Mouse (Mus musculus): Measurements from ENCODE around the gene Olfr512. TPM values are rescaled to one million over a fixed set of nuclear protein-coding genes. Genes with fewer than 3 reads are reported as not detected.

Gene Olfr512
- not detected for polyA plus RNA-seq (2014; fragmentation: Illumina TruSeq; extraction: RNeasy Lipid Tissue Mini Kit (QIAGEN cat#74804); ENCODE audit: insufficient read depth, low read depth, low replicate concordance)

GRCm38 (mm10) chr7:108713020-108713419 is at the start of gene Olfr512:
Gene Olfr512 (plus strand): TSS chr7:108713320.

GRCm38 (mm10) chr7:108666118-108666517 is 47.0 kb upstream of the Olfr512 start, which contains the start of gene Olfr510:
Gene Olfr510 (plus strand): TSS chr7:108666418.

GRCm38 (mm10) chr7:108750673-108751072 is 37.6 kb downstream of the Olfr512 start, which contains the start of gene Olfr513:
Gene Olfr513 (plus strand): TSS chr7:108750973.

Other genes starting within 250 kb of the Olfr512 start
- not detected for gene Olfr498, start 248.0 kb upstream of the Olfr512 start, polyA plus RNA-seq (2014; fragmentation: Illumina TruSeq; extraction: RNeasy Lipid Tissue Mini Kit (QIAGEN cat#74804); ENCODE audit: insufficient read depth, low read depth, low replicate concordance)
- gene Olfr502, start 188.3 kb upstream of the Olfr512 start, polyA plus RNA-seq (2014; fragmentation: Illumina TruSeq; extraction: RNeasy Lipid Tissue Mini Kit (QIAGEN cat#74804); ENCODE audit: insufficient read depth, low read depth, low replicate concordance), result not detected
- not detected for gene Olfr503, start 168.8 kb upstream of the Olfr512 start, polyA plus RNA-seq (2014; fragmentation: Illumina TruSeq; extraction: RNeasy Lipid Tissue Mini Kit (QIAGEN cat#74804); ENCODE audit: insufficient read depth, low read depth, low replicate concordance)
- gene Olfr504, start 147.5 kb upstream of the Olfr512 start, polyA plus RNA-seq (2014; fragmentation: Illumina TruSeq; extraction: RNeasy Lipid Tissue Mini Kit (QIAGEN cat#74804); ENCODE audit: insufficient read depth, low read depth, low replicate concordance), result not detected
- not detected for gene Olfr506, start 102.5 kb upstream of the Olfr512 start, polyA plus RNA-seq (2014; fragmentation: Illumina TruSeq; extraction: RNeasy Lipid Tissue Mini Kit (QIAGEN cat#74804); ENCODE audit: insufficient read depth, low read depth, low replicate concordance)
- gene Olfr507, start 91.5 kb upstream of the Olfr512 start, polyA plus RNA-seq (2014; fragmentation: Illumina TruSeq; extraction: RNeasy Lipid Tissue Mini Kit (QIAGEN cat#74804); ENCODE audit: insufficient read depth, low read depth, low replicate concordance), result not detected
- gene Olfr508, start 83.3 kb upstream of the Olfr512 start, polyA plus RNA-seq (2014; fragmentation: Illumina TruSeq; extraction: RNeasy Lipid Tissue Mini Kit (QIAGEN cat#74804); ENCODE audit: insufficient read depth, low read depth, low replicate concordance), result not detected
- gene Olfr509, start 61.4 kb upstream of the Olfr512 start, polyA plus RNA-seq (2014; fragmentation: Illumina TruSeq; extraction: RNeasy Lipid Tissue Mini Kit (QIAGEN cat#74804); ENCODE audit: insufficient read depth, low read depth, low replicate concordance), result not detected
- gene Olfr510, start 46.9 kb upstream of the Olfr512 start, polyA plus RNA-seq (2014; fragmentation: Illumina TruSeq; extraction: RNeasy Lipid Tissue Mini Kit (QIAGEN cat#74804); ENCODE audit: insufficient read depth, low read depth, low replicate concordance), result not detected
- not detected for gene Olfr513, start 37.7 kb downstream of the Olfr512 start, polyA plus RNA-seq (2014; fragmentation: Illumina TruSeq; extraction: RNeasy Lipid Tissue Mini Kit (QIAGEN cat#74804); ENCODE audit: insufficient read depth, low read depth, low replicate concordance)
- not detected for gene Olfr514, start 112.7 kb downstream of the Olfr512 start, polyA plus RNA-seq (2014; fragmentation: Illumina TruSeq; extraction: RNeasy Lipid Tissue Mini Kit (QIAGEN cat#74804); ENCODE audit: insufficient read depth, low read depth, low replicate concordance)
- not detected for gene Olfr516, start 137.2 kb downstream of the Olfr512 start, polyA plus RNA-seq (2014; fragmentation: Illumina TruSeq; extraction: RNeasy Lipid Tissue Mini Kit (QIAGEN cat#74804); ENCODE audit: insufficient read depth, low read depth, low replicate concordance)
- not detected for gene Olfr517, start 159.1 kb downstream of the Olfr512 start, polyA plus RNA-seq (2014; fragmentation: Illumina TruSeq; extraction: RNeasy Lipid Tissue Mini Kit (QIAGEN cat#74804); ENCODE audit: insufficient read depth, low read depth, low replicate concordance)
- not detected for gene Olfr518, start 171.7 kb downstream of the Olfr512 start, polyA plus RNA-seq (2014; fragmentation: Illumina TruSeq; extraction: RNeasy Lipid Tissue Mini Kit (QIAGEN cat#74804); ENCODE audit: insufficient read depth, low read depth, low replicate concordance)
- gene Olfr519, start 181.1 kb downstream of the Olfr512 start, polyA plus RNA-seq (2014; fragmentation: Illumina TruSeq; extraction: RNeasy Lipid Tissue Mini Kit (QIAGEN cat#74804); ENCODE audit: insufficient read depth, low read depth, low replicate concordance), result not detected
- gene Nlrp10, start 216.9 kb downstream of the Olfr512 start, polyA plus RNA-seq (2014; fragmentation: Illumina TruSeq; extraction: RNeasy Lipid Tissue Mini Kit (QIAGEN cat#74804); ENCODE audit: insufficient read depth, low read depth, low replicate concordance), result 0.45 TPM
- gene Eif3f, start 221.1 kb downstream of the Olfr512 start, polyA plus RNA-seq (2014; fragmentation: Illumina TruSeq; extraction: RNeasy Lipid Tissue Mini Kit (QIAGEN cat#74804); ENCODE audit: insufficient read depth, low read depth, low replicate concordance), result 107 TPM
- gene Tub, start 237.0 kb downstream of the Olfr512 start, polyA plus RNA-seq (2014; fragmentation: Illumina TruSeq; extraction: RNeasy Lipid Tissue Mini Kit (QIAGEN cat#74804); ENCODE audit: insufficient read depth, low read depth, low replicate concordance), result 0.15 TPM

Data from lung, adult 10 weeks (tissue).